Mouse (Mus musculus) testis, adult 2 months (tissue): ENCODE measurements at regions not wholly inside any gene's neighbourhood (a gene's known extent, or its start where the extent isn't known, plus 50 kb on each side); places are given as distances from the start of the nearest gene placed in this dataset.

Experiments used
- CTCF ChIP-seq: fragments of 200-500 bp; IDR thresholded peaks from 2 replicates; pipeline ENCODE4 v1.5.1; 2012; ENCODE audit warnings: low read depth, mild to moderate bottlenecking, inconsistent platforms, low read length, moderate library complexity; ENCODE audit not compliant: control insufficient read depth, insufficient read depth, insufficient replicate concordance
- POLR2A ChIP-seq: fragments of 200-500 bp; IDR thresholded peaks from 2 replicates; pipeline ENCODE4 v1.6.1; 2012; ENCODE audit warnings: low read depth, mild to moderate bottlenecking, inconsistent platforms, low read length, moderate library complexity; ENCODE audit not compliant: control insufficient read depth

- TF ChIP-seq CTCF, result no peak
- no peak for TF ChIP-seq POLR2A
Observed at GRCm38 (mm10) chr12:5810009-5810408, 434.5 kb upstream of the Klhl29 start.
